Mouse (Mus musculus): Measurements from ENCODE around the gene Mtx2.

- TF ChIP-seq NRF1 (IDR thresholded peaks at IDR 0.05; ENCODE audit: low read depth, low read length) (no peak), EP300 (IDR thresholded peaks at IDR 0.05; ENCODE audit: low read length) (no peak), E2F4 (IDR thresholded peaks at IDR 0.05; ENCODE audit: insufficient replicate concordance, low read depth, low read length) (no peak)
Measured at GRCm38 (mm10) chr2:74846992-74847391, 21.4 kb downstream of the Mtx2 start.
